Mouse (Mus musculus) lung, postnatal 0 days (tissue): ENCODE measurements around the gene Mrpl4.

Experiments
- CTCF ChIP-seq: IDR thresholded peaks from 2 replicates; pipeline ENCODE4 v1.5.1; 2016; ENCODE audit warnings: antibody characterized with exemption, mild to moderate bottlenecking
- EP300 ChIP-seq: IDR thresholded peaks from 2 replicates; pipeline ENCODE4 v1.6.1; 2016; ENCODE audit warnings: antibody characterized with exemption, mild to moderate bottlenecking, control low read depth

GRCm38 (mm10) chr9:20978409-20979095, 24.0 kb upstream of the Mrpl4 start:
- TF ChIP-seq EP300: no peak
- TF ChIP-seq CTCF: no peak
